Mouse (Mus musculus) adrenal gland, postnatal 10 days (tissue): ENCODE measurements around the gene Tmed9. TPM values are rescaled to one million over a fixed set of nuclear protein-coding genes. Genes with fewer than 3 reads are reported as not detected.
A peak's percentile ranks its signal among the peaks of the same experiment; 100 is the strongest.
"Not testable (repeated sequence)": the region's sequence is repeated elsewhere in the genome, so short reads cannot be mapped to it uniquely, and the experiment has no call there.

Experiments
- DNase-seq: peaks from one replicate; pipeline ENCODE4 v3.0.0; 2021; ENCODE audit warnings: mixed read lengths
- total RNA-seq, 2 experiments: library from RNA; stranded (reverse); gene quantifications; 2 replicates each; pipeline ENCODE4 v1.2.3; 2021

Gene Tmed9
- total RNA-seq, 2 experiments from 2014 or later, result 144 to 146 TPM

- no peak for DNase-seq
Observed at GRCm38 (mm10) chr13:55606899-55607623, 33.5 kb downstream of the Tmed9 start.

GRCm38 (mm10) chr13:55607624-55608006 lies 34.1 kb downstream of the Tmed9 start:
- DNase-seq, result no peak

- DNase-seq, result no peak
Observed at GRCm38 (mm10) chr13:55611996-55612395, 38.5 kb downstream of the Tmed9 start.

- no peak for DNase-seq
Observed at GRCm38 (mm10) chr13:55613471-55613870, 39.9 kb downstream of the Tmed9 start.

GRCm38 (mm10) chr13:55619328-55619727 lies 45.8 kb downstream of the Tmed9 start:
- DNase-seq, result no peak

GRCm38 (mm10) chr13:55620275-55620674 lies 46.7 kb downstream of the Tmed9 start:
- DNase-seq, result no peak

GRCm38 (mm10) chr13:55622156-55622648 lies 48.7 kb downstream of the Tmed9 start:
- not testable (repeated sequence) for DNase-seq

- peak; percentile 91 for DNase-seq
Observed at GRCm38 (mm10) chr13:55622649-55623541, 49.4 kb downstream of the Tmed9 start, which contains the start of gene Caml. Caml (plus strand) TSS chr13:55623005.

GRCm38 (mm10) chr13:55634639-55635127 lies 61.2 kb downstream of the Tmed9 start, which contains the start of gene Ddx46:
Ddx46 (plus strand) TSS chr13:55635027.
- peak; percentile 95 for DNase-seq

GRCm38 (mm10) chr13:55635146-55635571 lies 61.6 kb downstream of the Tmed9 start:
- DNase-seq, result no peak

GRCm38 (mm10) chr13:55636185-55636983 lies 62.9 kb downstream of the Tmed9 start:
- DNase-seq, result no peak

GRCm38 (mm10) chr13:55640480-55640879 lies 66.9 kb downstream of the Tmed9 start:
- peak; percentile 87 for DNase-seq

- DNase-seq, result no peak
Observed at GRCm38 (mm10) chr13:55644525-55644924, 71.0 kb downstream of the Tmed9 start.

Other genes starting within 250 kb of the Tmed9 start
- gene Mxd3, start 243.9 kb upstream of the Tmed9 start, total RNA-seq, result 10 to 100 TPM; 11.0 to 12.8 TPM
- 100 to 1,000 TPM; 105 to 113 TPM for gene Lman2, start 210.9 kb upstream of the Tmed9 start, total RNA-seq
- gene Rgs14, start 204.0 kb upstream of the Tmed9 start, total RNA-seq, result 1 to 10 TPM; 1.9 to 2.6 TPM
- under 1 TPM in 1 of 2 experiments, not detected in 1; 0.42 TPM for gene Slc34a1, start 175.5 kb upstream of the Tmed9 start, total RNA-seq
- gene Pfn3, start 158.5 kb upstream of the Tmed9 start, total RNA-seq, result not detected
- 100 to 1,000 TPM in 1 of 2 experiments, 10 to 100 TPM in 1; 39.7 to 101 TPM for gene F12, start 146.9 kb upstream of the Tmed9 start, total RNA-seq
- 10 to 100 TPM; 40.2 to 47.0 TPM for gene Grk6, start 128.7 kb upstream of the Tmed9 start, total RNA-seq
- gene Prr7, start 109.5 kb upstream of the Tmed9 start, total RNA-seq, result 1 to 10 TPM; 3.7 to 4.2 TPM
- 10 to 100 TPM; 32.1 to 41.6 TPM for gene Dbn1, start 85.6 kb upstream of the Tmed9 start, total RNA-seq
- 10 to 100 TPM; 31.6 to 39.4 TPM for gene Pdlim7, start 60.1 kb upstream of the Tmed9 start, total RNA-seq
- gene Dok3, start 44.4 kb upstream of the Tmed9 start, total RNA-seq, result 1 to 10 TPM; 5.0 to 5.1 TPM
- gene Ddx41, start 37.1 kb upstream of the Tmed9 start, total RNA-seq, result 10 to 100 TPM; 38.5 to 39.9 TPM
- 10 to 100 TPM; 32.4 to 52.0 TPM for gene Fam193b, start 2.6 kb upstream of the Tmed9 start, total RNA-seq
- gene B4galt7, start 26.2 kb downstream of the Tmed9 start, total RNA-seq, result 10 to 100 TPM; 11.7 to 14.9 TPM
- gene Caml, start 49.3 kb downstream of the Tmed9 start, total RNA-seq, result 10 to 100 TPM; 27.4 to 28.4 TPM
- 10 to 100 TPM; 30.6 to 36.4 TPM for gene Ddx46, start 61.3 kb downstream of the Tmed9 start, total RNA-seq
- gene B230219D22Rik, start 119.4 kb downstream of the Tmed9 start, total RNA-seq, result 10 to 100 TPM; 52.5 to 53.8 TPM
- gene Txndc15, start 140.9 kb downstream of the Tmed9 start, total RNA-seq, result 10 to 100 TPM; 53.2 to 55.6 TPM
- 10 to 100 TPM; 73.5 to 74.7 TPM for gene Pcbd2, start 153.6 kb downstream of the Tmed9 start, total RNA-seq
- gene Catsper3, start 210.8 kb downstream of the Tmed9 start, total RNA-seq, result under 1 TPM in 1 of 2 experiments, not detected in 1; 0.21 TPM